Mouse (Mus musculus): ENCODE measurements around the gene Gm43302.
"Not testable (repeated sequence)": the region's sequence is repeated elsewhere in the genome, so short reads cannot be mapped to it uniquely, and the experiment has no call there.

DNA sequence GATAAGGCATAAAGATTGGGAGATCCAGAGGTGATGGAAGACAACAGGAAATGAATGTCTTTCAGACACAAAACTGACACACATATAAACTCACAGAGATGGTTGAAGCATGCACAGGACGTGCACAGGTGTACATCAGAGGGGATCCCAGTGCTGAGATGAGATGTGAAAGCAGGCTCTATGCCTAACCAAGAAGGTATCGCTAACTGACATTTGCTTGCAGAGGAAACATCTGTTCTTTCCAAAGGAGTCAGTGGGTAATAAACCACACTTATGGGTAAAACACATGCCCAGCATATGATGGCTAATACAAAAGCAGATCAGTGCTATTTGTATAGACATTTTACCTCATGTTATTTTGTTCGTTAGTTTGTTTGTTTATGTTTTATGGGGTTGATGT is 84.5 kb downstream of the Gm43302 start:
- not testable (repeated sequence) for TF ChIP-seq POLR2A (IDR thresholded peaks at IDR 0.05; ENCODE audit: low read depth, low read length); CTCF (IDR thresholded peaks at IDR 0.05; ENCODE audit: extremely low read depth, insufficient read length, insufficient replicate concordance, low read depth, low read length)

All from small intestine, adult 2 months (tissue).